Mouse (Mus musculus) layer of hippocampus, postnatal 14 days (tissue): ENCODE results near the gene Adam19. TPM values are rescaled to one million over a fixed set of nuclear protein-coding genes. Genes with fewer than 3 reads are reported as not detected.
A peak's percentile ranks its signal among the peaks of the same experiment; 100 is the strongest.

ENCODE experiments used
- DNase-seq, 2 experiments: peaks; one replicate each; pipeline ENCODE4 v3.0.0; 2021 to 2022; ENCODE audit warnings: low spot score in 2 of 2, mixed read lengths in 1 of 2
- total RNA-seq, 2 experiments: library from RNA; stranded (reverse); gene quantifications; 2 replicates each; pipeline ENCODE4 v1.2.3; 2021

Gene Adam19
- total RNA-seq, 2 experiments from 2014 or later = 27.5 to 28.4 TPM

- no peak for DNase-seq
Measured at GRCm38 (mm10) chr11:46097062-46097461, 41.3 kb downstream of the Adam19 start.

- peak; percentile 19 for DNase-seq
Measured at GRCm38 (mm10) chr11:46102107-46102506, 46.3 kb downstream of the Adam19 start.

GRCm38 (mm10) chr11:46107046-46107445 is 51.3 kb downstream of the Adam19 start:
- no peak for DNase-seq

GRCm38 (mm10) chr11:46109206-46109605 is 53.4 kb downstream of the Adam19 start:
- no peak for DNase-seq

- DNase-seq = no peak
Measured at GRCm38 (mm10) chr11:46110156-46110944, 54.6 kb downstream of the Adam19 start.

GRCm38 (mm10) chr11:46110945-46111287 is 55.1 kb downstream of the Adam19 start:
- DNase-seq = no peak

- DNase-seq = no peak
Measured at GRCm38 (mm10) chr11:46113211-46113610, 57.4 kb downstream of the Adam19 start.

- DNase-seq = no peak
Measured at GRCm38 (mm10) chr11:46114221-46114620, 58.4 kb downstream of the Adam19 start.

GRCm38 (mm10) chr11:46115011-46115410 is 59.2 kb downstream of the Adam19 start:
- no peak for DNase-seq

- no peak for DNase-seq
Measured at GRCm38 (mm10) chr11:46115411-46116173, 59.8 kb downstream of the Adam19 start.

GRCm38 (mm10) chr11:46116510-46116909 is 60.7 kb downstream of the Adam19 start:
- no peak for DNase-seq

- DNase-seq = no peak
Measured at GRCm38 (mm10) chr11:46119624-46120023, 63.8 kb downstream of the Adam19 start.

GRCm38 (mm10) chr11:46120084-46120483 is 64.3 kb downstream of the Adam19 start:
- no peak for DNase-seq

GRCm38 (mm10) chr11:46121666-46122065 is 65.9 kb downstream of the Adam19 start:
- DNase-seq = no peak

- DNase-seq = no peak
Measured at GRCm38 (mm10) chr11:46122875-46123274, 67.1 kb downstream of the Adam19 start.

GRCm38 (mm10) chr11:46123328-46123866 is 67.6 kb downstream of the Adam19 start:
- no peak for DNase-seq

GRCm38 (mm10) chr11:46125093-46125834 is 69.5 kb downstream of the Adam19 start:
- no peak for DNase-seq

- DNase-seq = no peak
Measured at GRCm38 (mm10) chr11:46125835-46126229, 70.0 kb downstream of the Adam19 start.

GRCm38 (mm10) chr11:46126317-46126716 is 70.5 kb downstream of the Adam19 start:
- no peak for DNase-seq

GRCm38 (mm10) chr11:46126827-46127410 is 71.1 kb downstream of the Adam19 start:
- DNase-seq = no peak
